Mouse (Mus musculus): ENCODE measurements around the gene Cd47.

The Cd47 gene

DNA sequence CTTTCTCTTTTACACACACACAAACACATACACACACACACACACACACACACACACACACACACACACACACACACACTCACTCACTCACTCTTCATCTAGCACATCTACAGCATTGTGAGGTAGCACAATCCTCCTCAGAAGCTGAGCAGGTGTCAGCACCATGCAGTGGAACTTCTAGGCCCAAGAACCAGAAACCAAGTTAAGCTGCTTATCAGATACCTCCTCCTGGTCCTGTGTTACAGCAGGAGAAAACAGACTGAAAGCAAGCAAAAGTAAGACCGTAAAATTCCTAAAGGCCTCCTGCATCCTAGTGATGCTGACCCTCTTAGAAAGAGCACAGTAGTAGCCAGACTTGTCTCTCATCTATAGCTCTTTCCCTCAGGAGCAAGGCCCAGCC, 67.9 kb downstream of the Cd47 start:
- no peak for DNase-seq (ENCODE audit: low spot score in 2 of 2)

GRCm38 (mm10) chr16:49873918-49874317, 73.6 kb downstream of the Cd47 start:
- DNase-seq (ENCODE audit: low spot score in 2 of 2) = no peak

DNA sequence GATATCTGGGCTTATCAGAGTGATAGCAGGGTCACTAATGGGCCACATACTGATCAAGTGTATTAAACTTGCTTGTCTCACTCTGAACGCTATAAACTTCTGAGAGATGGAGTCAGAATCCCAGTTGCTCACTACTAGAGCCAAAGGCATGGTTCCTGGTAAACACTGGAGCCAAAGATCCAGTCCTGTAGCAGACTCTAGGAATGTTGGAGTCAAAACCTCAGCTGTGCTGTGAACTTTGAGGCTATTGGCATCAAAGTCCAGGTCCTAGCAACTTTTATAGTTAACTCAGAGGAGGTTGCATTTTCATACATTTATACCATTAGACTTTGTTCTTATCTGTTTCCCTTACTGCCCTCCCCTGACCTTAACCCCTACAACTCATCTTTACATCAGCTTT, 74.2 kb downstream of the Cd47 start:
- no peak for DNase-seq (ENCODE audit: low spot score in 2 of 2)

DNA sequence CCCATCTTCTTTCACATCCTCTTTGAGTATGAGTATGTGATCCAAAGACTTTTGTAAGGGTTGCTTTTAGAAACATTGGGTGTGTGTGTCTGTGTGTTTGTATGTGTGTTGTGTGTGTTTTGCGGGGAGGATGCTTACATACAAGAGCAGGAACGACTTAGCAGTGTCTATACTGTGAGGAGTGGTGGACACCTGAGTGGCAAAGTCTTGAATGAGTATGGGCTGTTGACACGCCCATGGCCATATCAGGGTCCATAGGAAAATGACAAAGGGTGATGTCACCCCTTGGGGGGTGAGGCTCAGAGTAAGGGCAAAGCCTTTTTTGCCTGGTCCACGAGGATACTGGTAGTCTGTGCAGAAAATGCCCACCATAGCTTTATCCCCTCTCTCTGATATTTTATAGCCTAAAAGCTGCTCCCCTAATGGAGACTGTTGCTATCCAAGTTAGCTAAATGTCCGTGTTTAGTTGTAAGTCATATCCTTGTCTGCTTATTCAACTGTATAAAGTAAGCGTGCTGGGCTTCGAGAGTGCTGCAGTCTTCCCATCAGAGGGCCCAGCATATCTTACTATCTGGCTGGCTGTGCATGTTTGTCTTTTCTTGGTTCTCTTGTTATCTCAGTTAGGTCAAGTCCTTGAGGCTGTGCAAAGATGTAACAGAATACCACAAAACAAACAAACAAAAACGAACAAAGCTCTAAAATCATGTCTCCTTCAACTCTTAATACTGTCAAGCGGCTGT, 76.1 kb downstream of the Cd47 start:
- DNase-seq (ENCODE audit: low spot score in 2 of 2) = no peak

DNA sequence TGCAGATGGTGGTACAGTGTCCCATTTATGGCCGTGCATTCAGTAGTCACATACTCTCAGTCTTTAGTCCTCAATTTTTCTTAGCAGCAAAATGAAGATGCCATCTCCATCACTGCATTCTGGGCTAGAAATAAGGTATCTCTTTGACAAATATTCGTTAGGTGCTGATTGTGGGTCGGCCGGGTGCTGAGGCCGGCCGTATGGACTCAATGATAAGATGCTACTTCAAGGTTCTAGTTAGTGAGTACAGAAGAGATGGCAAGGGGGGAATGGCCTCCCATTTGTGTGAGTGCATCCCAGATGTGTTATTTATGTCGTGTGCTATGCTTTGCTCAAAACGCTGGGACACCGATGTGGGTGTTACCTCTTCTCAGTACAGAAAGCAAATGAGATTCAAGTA, 76.9 kb downstream of the Cd47 start:
- no peak for DNase-seq (ENCODE audit: low spot score in 2 of 2)

DNA sequence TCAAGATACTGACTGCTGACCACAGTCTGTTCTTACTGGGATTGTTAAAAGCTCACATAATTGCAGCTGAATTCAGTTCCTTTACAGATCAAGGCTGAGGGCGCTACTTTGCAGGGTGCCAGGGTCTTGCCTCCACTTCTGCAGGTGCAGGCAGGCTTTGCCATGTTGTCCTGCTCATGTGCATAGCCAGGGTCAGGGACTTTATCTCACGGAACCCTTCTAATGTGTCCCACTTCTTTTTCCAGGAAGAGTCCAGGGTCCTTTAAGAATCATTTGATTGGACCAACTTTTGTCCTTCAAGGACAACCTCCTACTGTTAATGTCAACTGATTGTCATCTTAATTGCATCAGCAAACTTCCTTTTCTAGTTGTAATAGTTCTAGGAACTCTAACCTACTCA, 77.7 kb downstream of the Cd47 start:
- no peak for DNase-seq (ENCODE audit: low spot score in 2 of 2)

GRCm38 (mm10) chr16:49886403-49887066, 86.2 kb downstream of the Cd47 start:
- DNase-seq (ENCODE audit: low spot score in 2 of 2) = no peak

DNA sequence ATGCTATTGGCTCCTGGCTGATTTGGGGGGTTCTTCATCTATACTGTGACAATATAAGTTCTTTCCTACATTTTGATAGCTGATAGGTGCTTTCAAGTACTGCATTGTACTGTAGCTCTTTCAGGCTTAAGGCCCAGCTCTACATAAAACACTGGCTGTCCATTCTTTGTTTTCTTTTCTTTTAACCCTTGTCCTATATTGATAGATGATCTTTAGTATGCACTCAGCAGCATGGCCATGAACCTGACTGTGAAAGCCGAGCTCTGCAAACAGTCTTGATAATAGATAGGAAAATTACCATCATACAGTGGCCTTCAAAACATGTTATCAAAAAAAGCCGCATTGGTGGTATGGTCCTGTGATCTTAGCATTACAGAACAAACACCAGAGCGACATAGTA, 87.0 kb downstream of the Cd47 start:
- DNase-seq (ENCODE audit: low spot score in 2 of 2) = no peak

DNA sequence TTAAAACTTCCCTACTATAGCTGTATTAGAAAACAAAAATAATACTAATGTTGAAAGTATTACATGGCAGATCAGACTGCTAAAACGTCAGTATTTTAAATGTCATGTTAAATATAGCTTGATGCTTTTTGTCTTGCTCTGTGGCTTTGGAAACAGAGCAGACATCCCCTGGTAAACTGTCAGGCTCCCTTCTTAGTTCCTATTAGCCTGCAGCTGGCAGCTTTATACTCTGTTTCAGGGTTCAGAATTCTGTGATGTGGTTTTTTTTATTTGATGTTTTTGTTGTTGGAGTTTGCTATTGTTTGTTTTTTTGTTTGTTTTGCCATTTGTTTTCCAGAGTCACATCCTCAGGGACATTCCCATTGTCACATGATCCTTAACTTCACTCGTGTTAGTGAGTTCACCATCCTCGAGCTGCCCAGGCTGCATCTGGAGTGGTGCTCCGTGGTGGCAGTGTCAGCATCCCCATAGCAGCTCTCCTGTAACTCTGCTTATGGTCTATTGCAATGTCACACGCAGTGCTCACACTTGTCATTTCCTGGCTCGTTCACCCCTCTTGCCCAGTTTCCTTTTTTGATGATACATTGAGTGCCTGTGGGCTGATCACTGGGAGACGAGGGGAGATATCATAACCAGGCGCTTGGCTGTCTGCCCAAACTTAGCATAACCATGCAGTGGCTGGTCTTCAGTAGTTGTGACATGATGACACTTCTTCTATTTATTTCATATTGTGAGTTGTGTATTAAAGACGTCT, 87.7 kb downstream of the Cd47 start:
- no peak for DNase-seq (ENCODE audit: low spot score in 2 of 2)

GRCm38 (mm10) chr16:49889031-49889655, 88.8 kb downstream of the Cd47 start:
- no peak for DNase-seq (ENCODE audit: low spot score in 2 of 2)

DNA sequence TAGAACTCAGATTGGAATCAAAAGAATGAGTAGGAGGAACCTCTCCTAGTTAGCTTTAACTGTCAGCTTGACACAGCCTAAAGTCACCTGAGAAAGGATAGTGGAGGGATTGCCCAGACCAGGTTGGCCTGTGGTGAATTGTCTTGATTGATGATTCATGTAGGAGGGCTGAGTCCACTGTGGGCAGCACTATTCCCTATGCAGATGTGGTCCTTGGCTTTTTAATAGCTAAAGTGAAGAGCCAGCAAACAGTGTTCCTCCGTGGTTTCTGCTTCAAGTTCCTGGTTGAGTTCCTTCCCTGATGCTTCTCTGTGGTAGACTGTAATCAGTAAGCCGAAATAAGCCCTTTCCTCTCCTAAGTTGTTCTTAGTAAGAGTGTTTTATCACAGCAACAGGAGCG, 91.9 kb downstream of the Cd47 start:
- DNase-seq (ENCODE audit: low spot score in 2 of 2) = no peak

GRCm38 (mm10) chr16:49892945-49893344, 92.6 kb downstream of the Cd47 start:
- DNase-seq (ENCODE audit: low spot score in 2 of 2) = no peak

- DNase-seq (ENCODE audit: low spot score in 2 of 2) = no peak
These were observed 94.3 kb downstream of the Cd47 start for GRCm38 (mm10) chr16:49894624-49895023.

DNA sequence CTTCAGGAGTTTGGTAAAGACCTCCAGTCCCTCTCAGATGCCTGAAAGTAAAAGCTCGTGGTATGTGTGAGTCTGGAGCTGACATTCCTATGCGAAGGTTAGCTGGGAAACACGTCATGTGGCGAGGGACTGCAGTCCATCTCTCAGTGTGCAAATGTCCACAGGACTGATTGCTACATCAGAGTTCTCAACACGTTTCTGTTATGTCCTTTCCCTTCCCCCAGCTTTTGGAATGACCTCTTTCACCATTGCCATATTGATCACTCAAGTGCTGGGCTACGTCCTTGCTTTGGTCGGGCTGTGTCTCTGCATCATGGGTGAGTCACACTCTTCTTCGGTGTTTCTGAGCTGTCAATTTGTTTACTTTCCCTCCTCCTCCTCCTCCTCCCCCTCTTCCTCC, 95.8 kb downstream of the Cd47 start:
- DNase-seq (ENCODE audit: low spot score in 2 of 2) = no peak

- no peak for DNase-seq (ENCODE audit: low spot score in 2 of 2)
These were observed 101.1 kb downstream of the Cd47 start for GRCm38 (mm10) chr16:49901395-49901794.

DNA sequence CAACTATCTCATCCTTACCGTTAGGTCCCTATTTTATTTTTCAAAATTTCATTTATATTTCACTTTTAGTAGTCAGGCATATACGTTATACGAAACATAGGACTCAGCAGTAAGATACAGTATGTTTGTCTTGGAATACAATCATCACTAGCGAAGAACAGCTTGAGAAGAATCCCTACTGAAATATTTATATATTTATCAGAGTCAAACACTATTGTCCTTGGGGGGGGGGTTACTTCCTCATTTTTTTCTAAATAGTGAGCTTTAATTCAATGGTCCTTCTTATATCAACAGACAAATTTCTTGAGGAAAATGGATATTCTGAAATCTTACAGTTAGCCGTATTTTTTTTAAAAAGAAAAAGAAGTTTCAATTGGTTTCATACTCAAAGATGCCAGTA, 101.8 kb downstream of the Cd47 start:
- no peak for DNase-seq (ENCODE audit: low spot score in 2 of 2)

GRCm38 (mm10) chr16:49904248-49904930, 104.1 kb downstream of the Cd47 start:
- no peak for DNase-seq (ENCODE audit: low spot score in 2 of 2)

DNA sequence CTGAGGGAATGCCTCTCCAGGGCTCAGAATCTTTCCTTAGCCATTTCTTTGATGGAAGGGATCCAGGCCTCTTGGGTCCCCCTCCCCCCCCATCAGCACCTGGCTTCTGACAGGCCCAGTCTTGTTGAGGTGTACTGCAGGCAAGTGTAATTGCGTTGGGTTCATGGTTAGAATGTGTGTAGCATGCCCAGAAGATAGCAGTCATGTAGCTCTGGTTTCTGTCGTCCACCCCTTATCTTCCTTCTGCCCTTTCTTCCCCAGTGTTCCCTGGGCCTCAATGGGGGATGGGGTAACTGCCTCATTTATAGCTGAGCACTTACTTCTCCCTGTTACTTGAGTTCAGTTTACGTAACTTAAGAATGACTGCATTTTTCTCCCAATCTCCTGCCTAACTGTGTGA, 104.7 kb downstream of the Cd47 start:
- DNase-seq (ENCODE audit: low spot score in 2 of 2) = no peak

GRCm38 (mm10) chr16:49905601-49906001, 105.3 kb downstream of the Cd47 start:
- DNase-seq (ENCODE audit: low spot score in 2 of 2) = no peak

DNA sequence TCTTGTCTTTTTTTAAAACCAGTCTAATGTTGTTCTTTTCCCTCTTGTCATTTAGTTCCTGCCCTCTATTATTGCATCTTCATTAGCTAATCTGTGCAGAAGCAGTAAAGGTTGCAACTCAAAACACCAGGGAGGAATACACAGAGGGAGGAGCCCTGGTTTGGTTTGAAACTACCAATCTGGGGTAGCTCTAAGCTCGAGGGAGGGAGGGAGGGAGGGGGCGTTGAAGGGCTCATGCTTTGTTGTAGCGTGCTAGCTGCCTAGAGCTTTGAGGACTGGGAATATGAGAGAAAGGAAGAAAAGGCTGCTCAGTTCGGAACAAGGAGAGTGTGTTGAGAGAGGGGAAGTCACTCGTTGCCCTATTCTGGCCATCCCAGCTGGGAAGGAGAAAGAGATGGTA, 105.7 kb downstream of the Cd47 start:
- DNase-seq (ENCODE audit: low spot score in 2 of 2) = no peak

GRCm38 (mm10) chr16:49906940-49907339, 106.6 kb downstream of the Cd47 start:
- no peak for DNase-seq (ENCODE audit: low spot score in 2 of 2)

DNA sequence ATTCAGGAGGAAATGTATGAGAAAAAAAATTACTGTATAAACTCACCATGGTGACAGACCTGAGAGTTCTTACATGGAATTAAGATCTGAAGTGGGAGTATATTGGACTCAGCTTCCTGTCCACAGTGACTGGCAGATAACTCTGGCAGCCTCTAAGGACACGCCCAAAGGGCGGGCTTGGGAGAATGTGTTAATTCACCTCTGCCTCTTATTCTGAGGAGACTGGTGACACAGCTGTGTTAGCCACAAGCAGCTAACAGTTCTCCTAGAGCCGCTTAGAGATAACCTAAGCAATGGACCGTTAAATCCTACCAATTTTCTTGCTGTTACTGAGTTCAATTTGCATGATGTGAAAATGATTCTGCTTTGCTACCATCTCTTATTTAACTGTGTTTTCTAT, 107.0 kb downstream of the Cd47 start:
- DNase-seq (ENCODE audit: low spot score in 2 of 2) = no peak
